Mouse (Mus musculus) spleen, adult 2 months (tissue): ENCODE measurements at regions not wholly inside any gene's neighbourhood (a gene's known extent, or its start where the extent isn't known, plus 50 kb on each side); places are given as distances from the start of the nearest gene placed in this dataset.

Source experiments
- CTCF ChIP-seq: fragments of 200-500 bp; IDR thresholded peaks from 2 replicates; pipeline ENCODE4 v1.5.1; 2011; ENCODE audit warnings: mild to moderate bottlenecking, inconsistent platforms; ENCODE audit not compliant: insufficient read depth, insufficient read length, insufficient replicate concordance; ENCODE audit errors: extremely low read depth
- POLR2A ChIP-seq: fragments of 200-500 bp; IDR thresholded peaks from 2 replicates; pipeline ENCODE4 v1.6.1; 2011; ENCODE audit warnings: low read depth, low read length, inconsistent platforms

DNA sequence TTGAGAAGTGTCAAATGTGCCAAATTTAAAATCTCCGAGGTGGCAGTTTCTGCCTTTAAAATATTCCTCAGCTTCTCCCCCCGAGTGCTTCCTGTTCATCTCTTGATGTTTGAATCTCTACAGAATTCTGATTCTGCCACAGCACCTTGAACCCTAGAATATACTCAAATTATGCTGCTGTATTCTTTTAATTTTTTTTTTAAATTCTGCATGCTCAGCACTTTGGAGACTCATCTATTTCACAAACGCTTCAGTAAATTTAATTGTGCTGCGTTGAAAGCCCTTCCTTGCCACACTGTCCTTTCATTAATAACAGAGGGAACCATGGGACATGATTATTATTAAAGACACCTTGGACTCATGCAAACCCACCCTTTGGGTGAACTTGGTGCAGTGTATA is 408.8 kb upstream of the Ubash3b start:
- TF ChIP-seq CTCF = no peak
- TF ChIP-seq POLR2A = no peak
